Mouse (Mus musculus) hindbrain, embryonic 14.5 days (tissue): ENCODE results near the gene Lgr5. TPM values are rescaled to one million over a fixed set of nuclear protein-coding genes. Genes with fewer than 3 reads are reported as not detected.

Source experiments
- ATAC-seq: fragments of 200-750 bp; cut with Nextera tagmentation; 2 replicates; pipeline ENCODE4 v1.8.0; 2017; ENCODE audit warnings: moderate number of reproducible peaks, mild to moderate bottlenecking, moderate TSS enrichment, moderate library complexity; ENCODE audit not compliant: low FRiP score
- DNase-seq: peaks from one replicate; pipeline ENCODE4 v3.0.0-alpha.2; 2015; ENCODE audit warnings: low spot score
- H3K27ac ChIP-seq: fragments of 300-500 bp; sonication (generic); 2 replicates; pipeline ENCODE4 v1.5.1; 2014; ENCODE audit warnings: mild to moderate bottlenecking, moderate library complexity
- H3K27me3 ChIP-seq: fragments of 300-500 bp; sonication (generic); 2 replicates; pipeline ENCODE4 v1.6.1; 2014; ENCODE audit warnings: mild to moderate bottlenecking, low read length, mixed read lengths; ENCODE audit not compliant: control insufficient read depth, insufficient read depth
- H3K36me3 ChIP-seq: fragments of 300-500 bp; sonication (generic); replicated peaks from 2 replicates; pipeline ENCODE4 v1.6.1; 2014; ENCODE audit not compliant: control insufficient read depth, insufficient read depth
- H3K4me1 ChIP-seq: fragments of 300-500 bp; sonication (generic); replicated peaks from 2 replicates; pipeline ENCODE4 v1.6.1; 2014; ENCODE audit warnings: antibody characterized with exemption, low read length, mixed read lengths; ENCODE audit not compliant: control insufficient read depth, insufficient read depth
- H3K4me2 ChIP-seq: fragments of 300-500 bp; sonication (generic); replicated peaks from 2 replicates; pipeline ENCODE4 v1.6.1; 2014; ENCODE audit warnings: mild to moderate bottlenecking, moderate library complexity
- H3K4me3 ChIP-seq: fragments of 300-500 bp; sonication (generic); replicated peaks from 2 replicates; pipeline ENCODE4 v1.5.1; 2014; ENCODE audit warnings: mild to moderate bottlenecking, low read length
- H3K9ac ChIP-seq: fragments of 300-500 bp; sonication (generic); 2 replicates; pipeline ENCODE4 v1.6.1; 2014
- H3K9me3 ChIP-seq: fragments of 300-500 bp; sonication (generic); 2 replicates; pipeline ENCODE4 v1.6.1; 2016; ENCODE audit warnings: low read length; ENCODE audit not compliant: control insufficient read depth
- WGBS: fragments of 180-500 bp; shearing (Covaris S2); extraction: QIAGEN DNeasy Blood & Tissue Kit; methylation state at CpG from one replicate; pipeline ENCODE4 v1.1.7; 2014; 5-methylcytosine and 5-hydroxymethylcytosine counted together
- polyA plus RNA-seq: library from polyadenylated mRNA; unstranded; fragments of >200 nt; fragmentation: Nextera tagmentation; extraction: Ambion mirVana; gene quantifications from 2 replicates; pipeline ENCODE4 v1.2.1, GENCODE M21; 2014

Gene Lgr5
- polyA plus RNA-seq, 1 experiment from 2014 or later: 2.5 TPM

DNA sequence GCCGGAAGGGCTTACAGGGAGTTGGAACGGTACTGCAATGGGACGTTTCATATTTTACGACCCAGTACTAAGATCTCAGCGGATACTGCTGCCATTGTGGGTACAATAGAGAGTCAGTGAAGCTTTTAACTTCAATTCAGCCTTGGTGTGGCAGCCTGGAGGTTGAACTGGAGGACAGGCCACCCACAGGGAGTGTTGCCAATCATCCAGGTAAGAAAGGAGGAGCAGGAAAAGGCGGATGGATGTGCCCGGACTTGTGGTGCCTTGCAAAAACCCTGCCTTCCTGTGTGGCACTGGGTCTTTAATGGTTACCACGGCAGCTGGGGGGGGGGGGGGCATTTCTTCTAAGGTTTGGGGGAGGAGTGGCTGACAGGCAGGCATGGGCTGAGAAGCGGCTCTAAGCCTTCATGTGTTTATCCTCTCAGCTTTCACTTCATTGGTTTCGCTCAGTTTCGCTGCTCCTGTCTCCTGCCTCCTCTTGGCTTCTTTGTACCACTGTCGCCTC lies 30.8 kb downstream of the Lgr5 start:
- no peak overlapping the region for H3K4me2 ChIP-seq
- H3K36me3 ChIP-seq: no peaks in the 10 kb centered on the region
- ATAC-seq (no peak), DNase-seq (no peak)
- no peaks in the 10 kb centered on the region for H3K9me3 ChIP-seq
- no peaks in the 10 kb centered on the region for H3K27me3 ChIP-seq
- no peak overlapping the region for H3K9ac ChIP-seq
- no peak overlapping the region for H3K4me3 ChIP-seq
- no peak overlapping the region for H3K27ac ChIP-seq
- no peaks in the 10 kb centered on the region; the same call in 1 of the 2 replicates for H3K4me1 ChIP-seq
- 17% methylated on average over 12 of the region's 12 CpGs for WGBS

DNA sequence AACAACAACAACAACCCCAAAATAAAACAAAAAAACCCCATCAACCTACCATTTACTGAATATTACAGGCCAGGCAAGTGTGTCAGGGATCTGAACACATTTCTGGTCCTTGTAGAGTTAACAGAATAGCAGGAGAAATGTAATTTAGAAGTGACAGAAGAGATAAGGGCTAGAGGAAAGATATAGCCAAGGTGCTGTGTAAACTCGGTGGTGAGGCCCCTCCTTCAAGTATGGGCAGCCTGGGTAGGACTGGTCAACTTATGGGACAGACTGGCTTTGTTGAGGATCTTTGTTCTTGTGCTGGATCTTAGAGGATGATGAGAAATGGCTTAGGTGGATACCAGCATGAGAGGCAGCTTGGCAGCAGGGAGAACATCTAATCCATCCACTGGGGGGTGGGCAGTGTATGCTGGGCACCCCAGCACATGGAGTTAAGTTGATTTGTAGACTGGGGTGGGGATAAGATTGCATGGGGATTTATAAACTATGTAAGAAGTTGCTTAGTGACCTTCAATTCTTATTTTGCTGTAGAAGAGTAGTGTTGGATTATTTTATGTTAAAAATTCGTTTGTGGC lies 32.3 kb downstream of the Lgr5 start:
- no peak overlapping the region for H3K4me2 ChIP-seq
- H3K4me3 ChIP-seq: no peak overlapping the region
- no peaks in the 10 kb centered on the region for H3K27me3 ChIP-seq
- H3K27ac ChIP-seq: no peak overlapping the region
- no peaks in the 10 kb centered on the region for H3K9me3 ChIP-seq
- no peaks in the 10 kb centered on the region; the same call in 1 of the 2 replicates for H3K4me1 ChIP-seq
- WGBS: 68% methylated on average over 2 of the region's 2 CpGs
- no peaks in the 10 kb centered on the region for H3K36me3 ChIP-seq
- no peak overlapping the region for H3K9ac ChIP-seq
- DNase-seq (no peak), ATAC-seq (no peak)

DNA sequence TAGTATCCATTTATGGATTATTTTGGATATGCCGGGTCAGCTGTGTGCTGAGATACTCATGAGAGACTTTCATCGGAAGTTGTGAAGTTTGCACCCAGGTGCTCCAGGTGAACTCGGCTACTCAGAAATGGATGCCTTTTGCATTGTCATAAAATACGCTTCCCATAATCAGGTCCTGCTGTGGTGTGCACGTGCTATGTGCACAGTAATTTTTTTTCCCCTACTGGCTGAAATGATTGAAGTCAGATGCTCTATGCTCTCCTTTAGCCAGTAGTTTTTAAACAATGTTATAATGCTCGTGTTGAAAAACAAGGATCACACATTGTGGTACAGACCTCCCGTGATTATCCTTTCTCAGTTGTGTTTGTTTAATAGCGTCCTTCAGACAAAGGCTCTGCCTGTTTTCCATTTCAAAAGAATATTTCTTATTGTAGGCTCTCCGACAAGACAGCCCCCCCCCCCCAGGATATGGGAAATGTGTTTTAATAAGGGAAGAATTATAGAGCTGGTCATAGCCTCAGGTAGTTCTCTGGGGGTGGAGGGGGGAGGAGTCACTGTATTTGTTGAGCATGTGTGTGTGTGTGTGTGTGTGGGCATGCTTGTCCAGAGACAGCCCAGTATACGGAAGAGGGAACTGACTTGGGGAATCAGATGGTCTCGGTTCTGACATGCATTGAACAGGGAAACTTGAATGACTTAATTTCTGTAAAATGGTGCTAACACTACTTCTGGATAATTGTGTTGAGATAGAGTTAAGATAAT lies 34.0 kb downstream of the Lgr5 start:
- no peak for ATAC-seq
- Histone ChIP-seq H3K27me3 (no peaks in the 10 kb centered on the region), H3K9me3 (no peaks in the 10 kb centered on the region), H3K4me1 (no peaks in the 10 kb centered on the region; the same call in 1 of the 2 replicates), H3K27ac (no peak overlapping the region), H3K36me3 (no peaks in the 10 kb centered on the region), H3K4me3 (no peak overlapping the region), H3K9ac (no peak overlapping the region), H3K4me2 (no peak overlapping the region)
- DNase-seq: no peak
- WGBS: 43% methylated on average over 11 of the region's 11 CpGs

DNA sequence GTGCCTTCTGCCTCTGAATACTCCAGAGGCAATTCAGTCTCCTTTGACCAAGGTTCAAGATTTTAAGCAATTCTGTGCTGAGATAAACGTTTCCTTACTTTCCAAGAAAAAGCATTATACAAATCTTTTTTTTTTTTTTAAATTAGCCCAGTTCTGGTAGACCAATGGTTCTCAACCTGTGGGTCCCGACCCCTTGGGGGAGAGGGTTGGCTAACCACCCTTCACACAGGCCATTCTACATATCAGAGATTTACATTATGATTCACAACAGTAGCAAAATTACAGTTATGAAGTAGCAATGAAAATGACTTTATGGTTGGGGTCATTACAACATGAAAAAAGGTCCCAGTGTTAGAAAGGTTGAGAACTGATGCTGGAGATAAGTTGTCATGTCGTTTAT lies 36.5 kb downstream of the Lgr5 start:
- H3K27me3 ChIP-seq: no peaks in the 10 kb centered on the region
- DNase-seq (no peak), ATAC-seq (no peak)
- H3K4me3 ChIP-seq: no peak overlapping the region
- no peaks in the 10 kb centered on the region for H3K36me3 ChIP-seq
- 86% methylated on average over 3 of the region's 3 CpGs for WGBS
- H3K9me3 ChIP-seq: no peaks in the 10 kb centered on the region
- H3K4me1 ChIP-seq: no peaks in the 10 kb centered on the region
- H3K9ac ChIP-seq: no peak overlapping the region
- H3K27ac ChIP-seq: no peak overlapping the region
- no peak overlapping the region for H3K4me2 ChIP-seq

GRCm38 (mm10) chr10:115550253-115550652 lies 37.3 kb downstream of the Lgr5 start:
- no peaks in the 10 kb centered on the region for H3K4me1 ChIP-seq
- H3K9ac ChIP-seq: no peak overlapping the region
- ATAC-seq (no peak), DNase-seq (no peak)
- no peaks in the 10 kb centered on the region for H3K27me3 ChIP-seq
- H3K36me3 ChIP-seq: no peaks in the 10 kb centered on the region
- no peak overlapping the region for H3K4me3 ChIP-seq
- 49% methylated on average over 7 of the region's 7 CpGs for WGBS
- no peaks in the 10 kb centered on the region for H3K9me3 ChIP-seq
- no peak overlapping the region for H3K27ac ChIP-seq
- no peak overlapping the region for H3K4me2 ChIP-seq

DNA sequence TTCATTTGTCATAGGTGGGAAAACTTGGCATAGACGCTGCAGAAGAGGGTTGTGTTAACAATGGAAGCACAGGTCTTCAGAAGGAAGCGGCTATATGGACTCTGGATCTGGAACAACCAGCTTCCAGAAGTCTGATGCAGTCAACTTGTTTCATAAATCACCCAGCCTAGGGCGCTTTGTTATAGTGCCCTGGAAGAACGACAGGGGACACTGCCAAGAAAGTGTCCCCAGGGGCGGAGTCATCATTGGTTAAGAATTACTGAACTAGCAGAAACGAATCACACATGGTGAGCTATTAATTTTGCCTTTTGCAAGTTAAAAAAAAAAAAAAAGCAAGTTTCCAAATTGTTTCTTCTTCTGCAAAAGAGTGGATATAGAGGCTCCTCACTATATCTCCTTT lies 44.7 kb downstream of the Lgr5 start:
- no peak overlapping the region for H3K4me2 ChIP-seq
- H3K4me1 ChIP-seq: no peaks in the 10 kb centered on the region
- H3K9me3 ChIP-seq: no peaks in the 10 kb centered on the region
- no peak overlapping the region for H3K4me3 ChIP-seq
- ATAC-seq (no peak), DNase-seq (no peak)
- H3K36me3 ChIP-seq: no peaks in the 10 kb centered on the region
- H3K9ac ChIP-seq: no peak overlapping the region
- no peak overlapping the region for H3K27ac ChIP-seq
- no peaks in the 10 kb centered on the region for H3K27me3 ChIP-seq
- WGBS: 85% methylated on average over 6 of the region's 6 CpGs

GRCm38 (mm10) chr10:115530746-115531145 lies 56.8 kb downstream of the Lgr5 start:
- Histone ChIP-seq H3K9ac (no peak overlapping the region), H3K4me3 (no peak overlapping the region), H3K4me1 (no peaks in the 10 kb centered on the region), H3K9me3 (0 out of 2 replicates have a peak, but pooled peaks cover 4% of the 10 kb centered on the region), H3K4me2 (no peak overlapping the region), H3K27ac (no peak overlapping the region), H3K27me3 (no peaks in the 10 kb centered on the region), H3K36me3 (no peaks in the 10 kb centered on the region)
- no peak for DNase-seq
- no peak for ATAC-seq
- 81% methylated on average over 2 of the region's 2 CpGs for WGBS

- 90% methylated on average over 12 of the region's 12 CpGs for WGBS
- Histone ChIP-seq H3K36me3 (no peaks in the 10 kb centered on the region), H3K4me3 (no peak overlapping the region), H3K4me1 (no peaks in the 10 kb centered on the region), H3K4me2 (no peak overlapping the region), H3K9me3 (0 out of 2 replicates have a peak, but pooled peaks cover 4% of the 10 kb centered on the region), H3K27me3 (no peaks in the 10 kb centered on the region), H3K9ac (no peak overlapping the region), H3K27ac (no peak overlapping the region)
- ATAC-seq (no peak), DNase-seq (no peak)
Observed at GRCm38 (mm10) chr10:115529768-115530167, 57.8 kb downstream of the Lgr5 start.

DNA sequence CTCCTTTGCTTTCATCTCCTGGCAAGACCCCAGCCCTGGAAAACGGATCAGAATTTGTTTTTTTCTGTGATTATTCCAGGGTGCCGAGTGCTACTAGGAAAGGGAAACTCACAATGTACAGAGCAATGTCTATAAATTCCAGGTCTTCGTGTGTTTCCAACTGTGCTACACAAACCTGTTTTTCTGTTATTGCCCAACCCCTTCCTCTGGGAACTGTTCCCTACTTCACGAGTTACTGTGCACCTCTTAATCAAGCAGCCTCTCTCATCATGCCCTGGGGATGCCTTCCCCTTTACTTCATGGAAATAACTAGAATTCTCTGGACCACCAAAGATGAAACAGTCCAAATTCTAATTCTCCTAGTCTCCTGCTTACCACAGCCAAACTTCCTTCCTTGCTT lies 58.7 kb downstream of the Lgr5 start:
- H3K27me3 ChIP-seq: no peaks in the 10 kb centered on the region
- no peak overlapping the region for H3K27ac ChIP-seq
- DNase-seq: no peak
- H3K36me3 ChIP-seq: no peaks in the 10 kb centered on the region
- H3K4me1 ChIP-seq: no peaks in the 10 kb centered on the region
- 68% methylated on average over 4 of the region's 4 CpGs for WGBS
- no peak for ATAC-seq
- no peak overlapping the region for H3K4me3 ChIP-seq
- no peak overlapping the region for H3K4me2 ChIP-seq
- no peak overlapping the region for H3K9ac ChIP-seq
- no peaks in the 10 kb centered on the region for H3K9me3 ChIP-seq
